Mouse (Mus musculus) liver, adult 2 months (tissue): ENCODE results near the gene St6gal1.

ENCODE experiments used
- CTCF ChIP-seq: fragments of 200-500 bp; IDR thresholded peaks from 2 replicates; pipeline ENCODE4 v1.5.1; 2011; ENCODE audit warnings: low read depth, low read length, control low read depth
- POLR2A ChIP-seq: fragments of 200-500 bp; IDR thresholded peaks from 2 replicates; pipeline ENCODE4 v1.6.1; 2011; ENCODE audit warnings: low read length, control low read depth; ENCODE audit not compliant: insufficient read depth; ENCODE audit errors: extremely low read depth

DNA sequence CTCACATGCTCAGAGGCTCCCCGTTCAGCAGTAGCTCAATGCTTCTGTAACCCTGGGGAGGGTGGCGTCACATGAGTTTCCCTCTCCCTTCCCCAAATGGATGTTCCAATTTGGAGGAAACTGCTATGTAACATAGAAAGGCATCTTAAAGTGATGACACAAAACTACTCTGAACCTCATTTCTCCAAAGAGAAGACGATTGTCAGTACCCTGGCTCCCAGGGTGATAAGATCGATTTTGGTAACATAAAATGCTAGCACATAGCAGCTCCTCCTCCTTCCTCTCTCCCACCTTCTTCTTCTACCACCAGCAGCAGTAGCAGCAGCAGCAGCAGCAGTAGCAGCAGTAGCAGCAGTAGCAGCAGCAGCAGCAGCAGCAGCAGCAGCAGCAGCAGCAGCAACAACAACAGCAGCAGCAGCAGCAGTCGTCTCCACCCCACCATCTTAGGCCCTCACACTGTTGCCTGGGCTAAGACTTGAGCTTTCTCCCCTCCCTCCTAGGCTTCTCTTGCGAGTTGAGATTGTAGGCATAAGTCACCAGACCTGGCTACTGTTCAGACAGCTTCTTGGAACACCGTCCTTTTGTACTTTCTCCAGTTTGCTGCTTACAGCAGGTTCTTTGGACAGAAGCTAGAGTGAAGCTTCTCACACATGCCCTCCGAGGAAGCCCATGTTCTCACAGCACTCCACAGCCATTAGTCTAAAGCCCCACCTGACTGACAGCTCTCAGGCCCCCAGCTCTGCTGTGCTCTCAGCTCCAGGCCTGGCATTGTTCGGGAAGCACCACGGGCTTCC, 81.5 kb downstream of the St6gal1 start:
- no peak for TF ChIP-seq POLR2A
- no peak for TF ChIP-seq CTCF
